Mouse (Mus musculus): ENCODE results near the gene Laptm4a.

Laptm4a gene

DNA sequence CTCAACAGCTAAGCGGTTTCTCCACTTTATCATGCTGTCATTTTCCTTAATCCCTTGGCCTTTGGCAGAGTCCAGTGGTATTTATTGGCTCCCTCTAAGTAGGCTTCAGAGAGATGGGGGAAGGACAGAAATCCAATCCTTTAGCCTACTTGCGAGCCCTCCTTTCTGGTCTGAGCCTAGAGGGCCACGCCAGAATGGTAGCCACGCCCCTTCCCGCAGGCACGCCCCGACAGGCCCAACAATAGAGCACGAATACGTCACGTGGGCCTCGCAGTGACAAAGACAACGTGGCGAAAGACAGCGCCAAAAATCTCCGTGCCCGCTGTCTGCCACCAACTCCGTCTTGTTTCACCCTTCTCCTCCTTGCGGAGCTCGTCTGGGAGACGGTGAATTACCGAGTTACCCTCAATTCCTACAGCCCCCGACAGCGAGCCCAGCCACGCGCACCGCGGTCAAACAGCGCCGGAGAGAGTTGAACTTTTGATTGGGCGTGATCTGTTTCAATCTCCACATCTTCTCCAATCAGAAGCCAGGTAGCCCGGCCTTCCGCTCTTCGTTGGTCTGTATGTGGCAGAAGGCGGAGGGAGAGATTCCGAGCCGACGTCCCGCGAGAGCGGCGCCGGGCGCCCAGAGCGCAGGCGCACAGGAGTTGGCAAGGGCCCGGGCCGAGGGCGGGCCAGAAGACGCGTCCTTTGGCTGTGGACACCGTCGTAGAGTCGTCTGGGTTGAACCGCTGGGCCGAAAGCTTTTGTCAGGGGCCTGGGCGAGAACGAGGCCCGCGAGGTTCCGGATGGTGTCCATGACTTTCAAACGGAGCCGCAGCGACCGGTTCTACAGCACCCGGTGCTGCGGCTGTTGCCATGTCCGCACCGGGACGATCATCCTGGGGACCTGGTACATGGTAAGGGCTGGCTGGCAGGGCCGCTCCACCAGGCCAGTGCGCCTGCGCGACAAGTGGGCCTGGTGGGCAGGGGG lies at the start of gene Laptm4a:
TSS of gene Laptm4a (plus strand) at position 271 of the 975 bp plus-strand sequence.
- DNase-seq = peak; percentile 97

DNA sequence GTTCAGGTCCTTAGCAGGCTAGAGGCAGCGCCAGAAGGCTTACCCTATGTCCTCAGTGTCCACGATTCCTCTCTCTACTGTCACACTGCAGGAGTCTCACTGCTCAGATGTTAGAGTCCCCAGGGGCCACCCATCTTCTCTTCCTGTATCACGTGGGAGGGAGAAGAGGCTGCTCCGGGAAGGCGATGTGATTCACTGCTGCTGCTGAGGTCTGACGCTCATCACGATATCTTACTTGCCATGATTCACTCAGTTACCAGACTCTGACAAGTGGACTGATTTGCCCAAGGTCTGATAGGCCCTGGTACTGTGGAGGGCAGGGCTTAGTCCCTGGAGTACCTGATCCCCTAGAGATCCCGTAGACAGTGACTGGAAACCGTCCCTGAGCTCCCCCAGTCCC lies 45.9 kb upstream of the Laptm4a start:
- no peak for DNase-seq

GRCm38 (mm10) chr12:8876865-8877264 lies 44.6 kb upstream of the Laptm4a start:
- no peak for DNase-seq

DNA sequence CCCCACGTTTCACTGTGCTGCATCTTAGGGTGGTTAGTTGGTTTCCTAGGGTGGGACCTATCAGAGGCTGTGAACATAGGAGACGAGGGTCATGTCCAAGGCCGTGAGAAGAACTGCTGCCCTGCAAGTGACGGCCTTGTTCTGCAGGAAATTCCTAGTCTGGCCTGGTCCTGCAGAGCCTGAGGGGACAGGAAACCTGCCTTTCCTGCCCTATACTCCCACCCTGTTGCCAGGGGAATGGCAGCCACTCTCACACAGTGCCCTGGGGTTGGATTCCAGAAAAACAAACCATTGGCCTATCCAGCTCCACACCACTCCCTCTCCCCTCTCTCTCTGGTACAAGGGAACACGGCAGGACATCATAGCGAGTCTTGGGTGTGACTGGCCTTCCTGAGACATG lies 44.1 kb upstream of the Laptm4a start:
- no peak for DNase-seq

DNA sequence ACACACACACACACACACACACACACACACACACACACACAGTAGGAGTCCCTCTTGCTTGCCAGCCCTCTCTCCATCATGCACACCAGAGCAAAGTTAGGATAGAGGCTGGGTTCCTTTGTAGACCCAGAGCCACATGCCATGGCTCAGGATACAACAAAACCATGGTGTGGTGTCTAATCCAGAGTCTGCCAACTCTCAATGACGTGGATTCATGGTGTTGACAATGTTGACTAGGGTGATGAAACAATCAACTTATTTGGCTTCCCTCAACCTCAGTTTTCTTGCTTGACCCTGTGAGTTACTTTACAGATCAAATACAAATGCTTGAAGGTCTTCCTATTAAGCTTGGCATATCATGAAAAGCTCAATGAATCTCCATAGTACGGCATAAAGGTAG lies 42.7 kb upstream of the Laptm4a start:
- no peak for DNase-seq

GRCm38 (mm10) chr12:8879389-8879788 lies 42.1 kb upstream of the Laptm4a start:
- DNase-seq = no peak

GRCm38 (mm10) chr12:8881736-8882135 lies 39.7 kb upstream of the Laptm4a start:
- no peak for DNase-seq

- DNase-seq = no peak
Observed at GRCm38 (mm10) chr12:8882376-8882775, 39.1 kb upstream of the Laptm4a start.

GRCm38 (mm10) chr12:8884426-8885145 lies 36.9 kb upstream of the Laptm4a start:
- DNase-seq = peak; percentile 56

GRCm38 (mm10) chr12:8885146-8885543 lies 36.3 kb upstream of the Laptm4a start:
- DNase-seq = no peak

- no peak for DNase-seq
Observed at GRCm38 (mm10) chr12:8885950-8886349, 35.5 kb upstream of the Laptm4a start.

DNA sequence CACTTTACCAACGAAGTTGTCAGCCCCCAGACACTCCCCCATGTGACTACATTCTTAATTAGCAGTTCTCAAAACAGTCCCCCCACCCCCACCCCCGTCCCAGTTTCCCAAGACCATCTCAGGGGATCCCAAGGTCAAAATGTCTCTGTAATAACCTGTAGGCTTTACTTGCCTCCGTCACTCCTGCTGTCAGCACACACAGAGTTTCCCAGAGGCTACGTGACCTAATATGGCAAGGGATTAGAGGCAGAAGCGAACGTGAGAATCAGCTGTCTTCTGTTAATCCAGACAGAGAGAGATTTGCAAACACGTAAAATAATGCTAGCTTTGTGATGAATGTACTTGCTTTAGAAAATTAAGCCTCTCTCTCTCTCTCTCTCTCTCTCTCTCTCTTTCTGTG lies 33.0 kb upstream of the Laptm4a start:
- DNase-seq = no peak

DNA sequence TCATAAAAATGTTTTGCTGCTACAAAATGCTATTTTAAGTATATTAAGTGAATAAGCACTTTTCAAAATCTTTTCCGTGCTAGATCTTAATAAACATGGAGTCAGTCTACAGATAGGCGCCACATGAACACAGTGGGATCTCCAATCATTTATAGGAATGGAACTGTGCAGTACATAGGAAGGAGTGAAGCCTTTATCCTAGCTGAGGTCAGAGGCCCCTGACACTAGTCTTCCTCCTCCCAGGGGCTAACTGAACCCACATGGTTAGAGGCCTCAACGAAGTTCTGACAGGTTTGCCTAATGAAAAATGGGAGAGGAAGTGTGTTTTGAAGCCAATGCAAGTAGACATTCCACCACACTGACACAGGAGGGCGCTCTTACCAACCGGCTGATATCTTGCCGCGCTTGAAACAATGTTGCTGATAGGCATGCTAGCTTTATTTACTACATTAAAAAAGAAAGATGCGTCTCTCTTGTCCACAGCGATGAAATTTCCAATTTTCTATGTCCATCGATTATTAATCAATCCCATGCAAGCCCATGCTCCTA lies 32.3 kb upstream of the Laptm4a start:
- DNase-seq = peak; percentile 48

DNA sequence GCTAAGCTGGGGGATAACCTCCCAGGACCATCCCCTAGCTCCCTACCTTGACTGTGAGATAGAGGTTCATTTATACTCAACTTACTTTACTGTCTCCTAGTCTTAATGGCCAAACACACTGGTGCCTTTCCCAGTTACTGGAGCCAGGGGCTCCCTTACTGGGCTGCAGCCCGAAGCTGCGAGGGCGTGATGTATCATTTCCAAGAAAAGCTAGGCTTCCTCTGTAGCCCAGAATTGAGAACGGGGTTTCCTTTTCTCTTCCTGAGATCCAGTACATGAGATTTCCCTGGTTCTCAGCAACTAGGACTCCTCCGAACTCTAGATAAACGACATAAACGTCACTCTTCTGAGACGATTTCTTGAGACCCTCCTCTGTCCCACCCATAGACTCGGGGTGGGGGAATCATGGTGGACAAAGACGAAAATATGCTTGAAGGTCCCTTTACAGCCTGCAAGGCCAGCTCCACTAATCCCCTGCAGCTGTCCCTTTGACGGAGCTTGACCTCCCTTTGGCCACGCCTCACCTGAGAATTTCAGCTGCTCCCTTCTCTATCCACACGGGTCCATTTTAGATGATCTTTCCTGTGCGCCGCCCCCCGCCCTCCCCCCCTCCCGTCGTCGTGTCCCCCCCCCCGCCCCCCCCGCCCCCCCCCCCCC lies 28.5 kb upstream of the Laptm4a start:
- DNase-seq = no peak

GRCm38 (mm10) chr12:8897140-8897539 lies 24.3 kb upstream of the Laptm4a start:
- no peak for DNase-seq

DNA sequence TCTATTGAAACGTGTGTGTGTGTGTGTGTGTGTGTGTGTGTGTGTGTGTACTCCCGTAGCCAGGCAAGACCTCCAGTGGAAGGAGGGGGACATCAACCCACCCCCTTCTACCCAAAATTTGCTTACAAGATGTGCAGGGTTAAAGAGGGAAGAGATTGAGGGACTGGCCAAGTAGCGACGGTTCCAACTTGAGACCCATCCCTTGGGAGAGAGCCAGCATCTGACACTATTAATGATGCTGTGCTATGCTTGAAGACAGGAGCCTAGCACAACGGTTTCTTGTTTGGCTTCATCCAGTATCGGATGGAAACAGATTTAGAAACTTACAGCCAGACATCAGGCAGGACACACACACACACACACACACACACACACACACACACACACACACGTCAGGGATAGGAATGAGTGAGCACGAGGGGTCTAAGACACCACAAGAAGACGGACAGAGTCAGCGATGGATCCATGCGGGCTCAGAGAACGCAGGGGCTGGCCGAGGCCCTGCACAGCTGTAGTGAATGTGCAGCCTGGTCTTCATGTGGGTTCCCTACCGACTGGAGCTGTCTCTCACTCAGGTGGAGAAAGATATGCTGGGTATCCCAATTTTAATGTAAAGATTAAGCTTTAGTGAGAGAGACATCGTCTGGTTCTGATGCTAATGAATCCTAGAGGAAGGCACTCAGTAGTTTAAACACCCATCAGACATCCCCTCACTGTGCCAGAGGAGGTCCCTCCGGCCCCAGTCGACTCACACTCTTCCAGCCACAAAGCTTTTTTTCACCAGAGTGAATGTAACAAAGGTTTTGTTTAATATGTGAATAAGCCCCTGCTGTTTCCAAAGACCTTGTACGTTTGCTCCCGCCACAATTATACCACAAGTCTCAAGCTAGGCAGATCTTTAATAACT lies 22.3 kb upstream of the Laptm4a start:
- no peak for DNase-seq

GRCm38 (mm10) chr12:8900107-8900698 lies 21.3 kb upstream of the Laptm4a start:
- DNase-seq = no peak

- no peak for DNase-seq
Observed at GRCm38 (mm10) chr12:8900919-8901663, 20.4 kb upstream of the Laptm4a start.

DNA sequence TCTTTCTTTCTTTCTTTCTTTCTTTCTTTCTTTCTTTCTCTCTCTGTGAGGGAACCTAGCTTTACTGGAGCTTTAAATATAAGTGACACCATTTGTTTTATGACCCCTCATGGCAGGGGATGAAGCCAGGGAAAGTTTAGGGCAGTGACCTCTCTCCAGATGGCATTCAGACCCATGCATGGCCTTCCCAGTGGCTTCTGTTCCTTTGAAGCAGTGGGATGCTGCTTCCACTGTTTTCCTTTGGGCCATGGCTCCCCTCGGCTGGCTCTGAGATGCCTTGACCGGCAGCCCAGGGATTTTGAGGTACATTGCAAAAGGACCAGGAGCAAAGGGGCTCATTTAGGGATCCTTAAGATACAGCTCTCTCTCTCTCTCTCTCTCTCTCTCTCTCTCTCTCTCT lies 19.5 kb upstream of the Laptm4a start:
- no peak for DNase-seq

DNA sequence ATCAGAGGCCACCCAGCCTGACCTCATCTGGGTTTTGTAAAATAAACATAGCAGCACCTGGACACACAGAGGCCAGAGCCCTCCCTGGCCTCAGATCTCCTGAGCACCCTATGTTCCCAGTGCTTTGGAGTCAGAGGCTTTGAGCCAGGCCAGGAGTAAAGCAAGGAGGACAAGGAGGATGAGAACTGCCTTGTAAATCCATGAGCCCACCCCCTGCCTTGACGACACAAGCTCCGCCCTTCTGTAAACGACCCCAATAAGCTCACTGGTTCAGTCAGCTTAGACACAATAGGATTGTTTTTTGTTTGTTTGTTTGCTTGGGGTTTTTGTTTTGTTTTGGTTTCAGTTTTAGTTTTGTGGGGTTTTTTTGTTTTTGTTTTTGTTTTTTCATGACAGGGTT lies 19.0 kb upstream of the Laptm4a start:
- DNase-seq = no peak
